Mouse (Mus musculus) neural tube, embryonic 15.5 days (tissue): Measurements from ENCODE around the gene Rnf40. TPM values are rescaled to one million over a fixed set of nuclear protein-coding genes. Genes with fewer than 3 reads are reported as not detected.

Experiments
- ATAC-seq: fragments of 200-750 bp; cut with Nextera tagmentation; 2 replicates; pipeline ENCODE4 v1.8.0; 2017; ENCODE audit warnings: mild to moderate bottlenecking, moderate TSS enrichment, moderate library complexity; ENCODE audit not compliant: low FRiP score
- H3K27ac ChIP-seq: fragments of 300-500 bp; sonication (generic); replicated peaks from 2 replicates; pipeline ENCODE4 v1.5.1; 2015; ENCODE audit warnings: mild to moderate bottlenecking, inconsistent platforms
- H3K27me3 ChIP-seq: fragments of 300-500 bp; sonication (generic); replicated peaks from 2 replicates; pipeline ENCODE4 v1.6.1; 2015; ENCODE audit warnings: inconsistent platforms
- H3K36me3 ChIP-seq: fragments of 300-500 bp; sonication (generic); 2 replicates; pipeline ENCODE4 v1.6.1; 2015; ENCODE audit warnings: inconsistent platforms
- H3K4me1 ChIP-seq: fragments of 300-500 bp; sonication (generic); 2 replicates; pipeline ENCODE4 v1.6.1; 2015; ENCODE audit warnings: inconsistent platforms
- H3K4me2 ChIP-seq: fragments of 300-500 bp; sonication (generic); 2 replicates; pipeline ENCODE4 v1.6.1; 2015; ENCODE audit warnings: inconsistent platforms, mild to moderate bottlenecking, moderate library complexity
- H3K4me3 ChIP-seq: fragments of 300-500 bp; sonication (generic); replicated peaks from 2 replicates; pipeline ENCODE4 v1.5.1; 2015; ENCODE audit warnings: mild to moderate bottlenecking, inconsistent platforms
- H3K9ac ChIP-seq: fragments of 300-500 bp; sonication (generic); replicated peaks from 2 replicates; pipeline ENCODE4 v1.6.1; 2015; ENCODE audit warnings: mild to moderate bottlenecking, inconsistent platforms
- H3K9me3 ChIP-seq: fragments of 300-500 bp; sonication (generic); replicated peaks from 2 replicates; pipeline ENCODE4 v1.6.1; 2016; ENCODE audit warnings: inconsistent platforms
- WGBS: fragments of 180-500 bp; shearing (Covaris S2); methylation state at CpG from one replicate; pipeline ENCODE4 v1.1.7; 2015; ENCODE audit warnings: mixed read lengths; 5-methylcytosine and 5-hydroxymethylcytosine counted together
- polyA plus RNA-seq: library from polyadenylated mRNA; unstranded; fragments of >200 nt; fragmentation: Nextera tagmentation; extraction: Ambion mirVana; gene quantifications from 2 replicates; pipeline ENCODE4 v1.2.1, GENCODE M21; 2015

The Rnf40 gene
- polyA plus RNA-seq, 1 experiment from 2014 or later = 37.9 TPM

GRCm38 (mm10) chr7:127654318-127654717 lies 65.8 kb downstream of the Rnf40 start:
- 77% methylated on average over 10 of the region's 10 CpGs for WGBS
- H3K27ac ChIP-seq = no peak overlapping the region
- no peaks in the 10 kb centered on the region for H3K27me3 ChIP-seq
- no peak overlapping the region for H3K9ac ChIP-seq
- no peak overlapping the region for H3K4me2 ChIP-seq
- H3K4me1 ChIP-seq = peaks cover 7% of the 10 kb centered on the region
- H3K9me3 ChIP-seq = no peaks in the 10 kb centered on the region
- H3K4me3 ChIP-seq = no peak overlapping the region
- no peaks in the 10 kb centered on the region for H3K36me3 ChIP-seq
- ATAC-seq = no peak

Other genes with a start within 250 kb of the Rnf40 start
- 17.4 and 17.8 TPM in 2 replicates for gene Zfp768, start 243.2 kb upstream of the Rnf40 start, polyA plus RNA-seq
- 8.1 and 8.5 TPM in 2 replicates for gene Zfp747, start 212.7 kb upstream of the Rnf40 start, polyA plus RNA-seq
- 4.4 and 4.8 TPM in 2 replicates for gene 9130019O22Rik, start 201.6 kb upstream of the Rnf40 start, polyA plus RNA-seq
- 5.0 and 5.2 TPM in 2 replicates for gene E430018J23Rik, start 195.1 kb upstream of the Rnf40 start, polyA plus RNA-seq
- 4.2 and 6.3 TPM in 2 replicates for gene Zfp764, start 181.9 kb upstream of the Rnf40 start, polyA plus RNA-seq
- 29.2 and 30.6 TPM in 2 replicates for gene Zfp688, start 166.7 kb upstream of the Rnf40 start, polyA plus RNA-seq
- gene Zfp689, start 139.6 kb upstream of the Rnf40 start, polyA plus RNA-seq = 13.4 TPM in 2 replicates
- gene Prr14, start 129.2 kb upstream of the Rnf40 start, polyA plus RNA-seq = 35.9 and 37.5 TPM in 2 replicates
- gene Fbrs, start 109.6 kb upstream of the Rnf40 start, polyA plus RNA-seq = 10.7 and 12.2 TPM in 2 replicates
- gene Srcap, start 76.8 kb upstream of the Rnf40 start, polyA plus RNA-seq = 46.7 and 48.3 TPM in 2 replicates
- 13.3 and 14.7 TPM in 2 replicates for gene Gm42715, start 69.2 kb upstream of the Rnf40 start, polyA plus RNA-seq
- gene Tmem265, start 27.4 kb upstream of the Rnf40 start, polyA plus RNA-seq = 6.9 and 7.3 TPM in 2 replicates
- gene Phkg2, start 15.4 kb upstream of the Rnf40 start, polyA plus RNA-seq = 57.4 and 60.6 TPM in 2 replicates
- gene Ccdc189, start 172 bp upstream of the Rnf40 start, polyA plus RNA-seq = 7.1 and 7.4 TPM in 2 replicates
- gene Zfp629, start 27.0 kb downstream of the Rnf40 start, polyA plus RNA-seq = 14.5 and 15.8 TPM in 2 replicates
- 49.5 and 62.9 TPM in 2 replicates for gene Bcl7c, start 120.2 kb downstream of the Rnf40 start, polyA plus RNA-seq
- gene Ctf1, start 124.0 kb downstream of the Rnf40 start, polyA plus RNA-seq = 3.6 and 6.2 TPM in 2 replicates
- 0.09 and 0.13 TPM in 2 replicates for gene Ctf2, start 143.4 kb downstream of the Rnf40 start, polyA plus RNA-seq
- gene Fbxl19, start 155.8 kb downstream of the Rnf40 start, polyA plus RNA-seq = 6.9 and 8.7 TPM in 2 replicates
- gene Orai3, start 181.0 kb downstream of the Rnf40 start, polyA plus RNA-seq = 8.6 and 13.5 TPM in 2 replicates
- 17.8 and 19.5 TPM in 2 replicates for gene Setd1a, start 187.9 kb downstream of the Rnf40 start, polyA plus RNA-seq
- gene Gm49388, start 196.8 kb downstream of the Rnf40 start, polyA plus RNA-seq = not detected in 2 replicates
- 9.8 and 11.6 TPM in 2 replicates for gene Hsd3b7, start 211.8 kb downstream of the Rnf40 start, polyA plus RNA-seq
- gene Stx4a, start 235.5 kb downstream of the Rnf40 start, polyA plus RNA-seq = 20.2 and 25.4 TPM in 2 replicates
- 66.0 and 70.8 TPM in 2 replicates for gene Stx1b, start 235.8 kb downstream of the Rnf40 start, polyA plus RNA-seq